Mouse (Mus musculus) T-helper 17 cell (primary cell): ENCODE measurements around the gene Mettl26.

Source experiments
- in situ Hi-C, 2 experiments: fragments of 300-600 bp; cut with MboI, MseI; formaldehyde crosslinking; loops; 1 replicate in 1 of 2; 2 replicates in 1 of 2; pipeline ENCODE4 v1.15.1; 2025; ENCODE audit warnings: high pct_unique_total_duplicates in 2 of 2

Gene Mettl26

GRCm38 (mm10) chr17:25874721-25875170 lies at the start of gene Mettl26:
Gene Mettl26, plus strand, starts transcription at chr17:25875074.
- in situ Hi-C loops, result no loop called here

GRCm38 (mm10) chr17:25825311-25825710 lies 49.6 kb upstream of the Mettl26 start:
- in situ Hi-C loops, result loop anchor here in 1 of 2 experiments (10.0 kb wide), 1 partner anchor 1719 kb away; no protein-coding TSS in a partner anchor

- in situ Hi-C loops, result loop anchor here in 1 of 2 experiments (10.0 kb wide), 1 partner anchor 1719 kb away; no protein-coding TSS in a partner anchor
Observed at GRCm38 (mm10) chr17:25825984-25826570, 48.8 kb upstream of the Mettl26 start.

GRCm38 (mm10) chr17:25827011-25827410 lies 47.9 kb upstream of the Mettl26 start:
- in situ Hi-C loops, result loop anchor here in 1 of 2 experiments (10.0 kb wide), 1 partner anchor 1718 kb away; no protein-coding TSS in a partner anchor

GRCm38 (mm10) chr17:25827546-25828222 lies 47.2 kb upstream of the Mettl26 start:
- in situ Hi-C loops, result loop anchor here in 1 of 2 experiments (10.0 kb wide), 1 partner anchor 1717 kb away; no protein-coding TSS in a partner anchor

- in situ Hi-C loops, result loop anchor here in 1 of 2 experiments (10.0 kb wide), 1 partner anchor 1717 kb away; no protein-coding TSS in a partner anchor
Observed at GRCm38 (mm10) chr17:25828223-25828594, 46.7 kb upstream of the Mettl26 start.

GRCm38 (mm10) chr17:25828712-25829557 lies 45.9 kb upstream of the Mettl26 start, which contains the start of gene Jmjd8:
Gene Jmjd8, plus strand, starts transcription at chr17:25828867.
- in situ Hi-C loops, result loop anchor here in 1 of 2 experiments (10.0 kb wide), 1 partner anchor 1716 kb away; no protein-coding TSS in a partner anchor

GRCm38 (mm10) chr17:25829558-25830017 lies 45.3 kb upstream of the Mettl26 start:
- in situ Hi-C loops, result loop anchor here in 1 of 2 experiments (10.0 kb wide), 1 partner anchor 1715 kb away; no protein-coding TSS in a partner anchor

- in situ Hi-C loops, result no loop called here
Observed at GRCm38 (mm10) chr17:25830200-25830753, 44.6 kb upstream of the Mettl26 start.

GRCm38 (mm10) chr17:25830806-25831431 lies 44.0 kb upstream of the Mettl26 start:
- in situ Hi-C loops, result no loop called here

- in situ Hi-C loops, result no loop called here
Observed at GRCm38 (mm10) chr17:25831451-25832281, 43.2 kb upstream of the Mettl26 start.

GRCm38 (mm10) chr17:25832436-25833290 lies 42.2 kb upstream of the Mettl26 start:
- in situ Hi-C loops, result no loop called here

- in situ Hi-C loops, result no loop called here
Observed at GRCm38 (mm10) chr17:25833291-25833663, 41.6 kb upstream of the Mettl26 start, which contains the start of gene Stub1. Gene Stub1, minus strand, starts transcription at chr17:25833404.

- in situ Hi-C loops, result no loop called here
Observed at GRCm38 (mm10) chr17:25833961-25834594, 40.8 kb upstream of the Mettl26 start.

- in situ Hi-C loops, result no loop called here
Observed at GRCm38 (mm10) chr17:25834595-25835222, 40.2 kb upstream of the Mettl26 start.

GRCm38 (mm10) chr17:25835301-25835700 lies 39.6 kb upstream of the Mettl26 start:
- in situ Hi-C loops, result no loop called here

- in situ Hi-C loops, result no loop called here
Observed at GRCm38 (mm10) chr17:25835816-25836215, 39.1 kb upstream of the Mettl26 start.
